Mouse (Mus musculus) spleen, postnatal 36 days (tissue): ENCODE data around the gene Ubac2.
A peak's percentile ranks its signal among the peaks of the same experiment; 100 is the strongest.

ENCODE experiments used
- DNase-seq, 2 experiments: peaks; one replicate each; pipeline ENCODE4 v3.0.0; 2022; ENCODE audit warnings: low spot score in 2 of 2, mixed read lengths in 1 of 2

Ubac2 gene

GRCm38 (mm10) chr14:121922731-121923130, 44.3 kb downstream of the Ubac2 start:
- no peak for DNase-seq

GRCm38 (mm10) chr14:121924876-121925275, 46.5 kb downstream of the Ubac2 start:
- no peak for DNase-seq

GRCm38 (mm10) chr14:121926901-121927300, 48.5 kb downstream of the Ubac2 start:
- DNase-seq: no peak

GRCm38 (mm10) chr14:121927451-121927850, 49.0 kb downstream of the Ubac2 start:
- DNase-seq: no peak

GRCm38 (mm10) chr14:121928375-121929137, 50.1 kb downstream of the Ubac2 start:
- DNase-seq: peak; percentile 61 to 80

GRCm38 (mm10) chr14:121929243-121929951, 51.0 kb downstream of the Ubac2 start:
- DNase-seq: peak; percentile 60 to 70

GRCm38 (mm10) chr14:121930731-121931383, 52.4 kb downstream of the Ubac2 start:
- DNase-seq: no peak

- DNase-seq: peak; percentile 77 to 78
Measured at GRCm38 (mm10) chr14:121931594-121931993, 53.2 kb downstream of the Ubac2 start.

GRCm38 (mm10) chr14:121932180-121932579, 53.8 kb downstream of the Ubac2 start:
- no peak for DNase-seq

GRCm38 (mm10) chr14:121933906-121934596, 55.6 kb downstream of the Ubac2 start:
- no peak for DNase-seq

GRCm38 (mm10) chr14:121934597-121934946, 56.2 kb downstream of the Ubac2 start:
- DNase-seq: no peak

- DNase-seq: no peak
Measured at GRCm38 (mm10) chr14:121936356-121936755, 57.9 kb downstream of the Ubac2 start.

GRCm38 (mm10) chr14:121936856-121937255, 58.4 kb downstream of the Ubac2 start:
- no peak for DNase-seq

GRCm38 (mm10) chr14:121937601-121938255, 59.3 kb downstream of the Ubac2 start:
- peak; percentile 62 to 68 for DNase-seq

GRCm38 (mm10) chr14:121938256-121939191, 60.1 kb downstream of the Ubac2 start:
- peak; percentile 76 to 78 for DNase-seq

- DNase-seq: no peak
Measured at GRCm38 (mm10) chr14:121939582-121939981, 61.2 kb downstream of the Ubac2 start.

GRCm38 (mm10) chr14:121946131-121946530, 67.7 kb downstream of the Ubac2 start:
- no peak for DNase-seq

GRCm38 (mm10) chr14:121946728-121947127, 68.3 kb downstream of the Ubac2 start:
- DNase-seq: no peak

GRCm38 (mm10) chr14:121947201-121947760, 68.9 kb downstream of the Ubac2 start:
- DNase-seq: no peak

- DNase-seq: no peak
Measured at GRCm38 (mm10) chr14:121947966-121948365, 69.5 kb downstream of the Ubac2 start.
